Mouse (Mus musculus) heart, postnatal 0 days (tissue): ENCODE measurements around the gene Gper1.

Source experiments
- CTCF ChIP-seq: IDR thresholded peaks from 2 replicates; pipeline ENCODE4 v1.5.1; 2016; ENCODE audit warnings: antibody characterized with exemption, control low read depth, low read depth
- EP300 ChIP-seq: IDR thresholded peaks from 2 replicates; pipeline ENCODE4 v1.6.1; 2016; ENCODE audit warnings: antibody characterized with exemption, low read depth

- TF ChIP-seq CTCF (no peak), EP300 (no peak)
These were observed 9.4 kb downstream of the Gper1 start for GRCm38 (mm10) chr5:139432333-139432732.
